Mouse (Mus musculus) left cerebral cortex, postnatal 36 days (tissue): ENCODE measurements around the gene Atxn2. TPM values are rescaled to one million over a fixed set of nuclear protein-coding genes. Genes with fewer than 3 reads are reported as not detected.
"Not testable (repeated sequence)": the region's sequence is repeated elsewhere in the genome, so short reads cannot be mapped to it uniquely, and the experiment has no call there.

Experiments
- DNase-seq, 2 experiments: peaks; one replicate each; pipeline ENCODE4 v3.0.0; 2021 to 2022; ENCODE audit warnings: low spot score in 2 of 2, mixed read lengths in 1 of 2
- intact Hi-C: fragments of 180-260 bp; cut with DNase I; formaldehyde crosslinking; loops from one replicate; pipeline ENCODE4 v1.15.1; 2025
- microRNA-seq: library from miRNA; unstranded; fragments of <30 nt; microRNA quantifications from one replicate; pipeline ENCODE4 v1.2.0, GENCODE M21; 2022
- total RNA-seq, 2 experiments: library from RNA; stranded (reverse); gene quantifications; 2 replicates each; pipeline ENCODE4 v1.2.3; 2021

The Atxn2 gene
- total RNA-seq, 2 experiments from 2014 or later, result 204 to 251 TPM

- intact Hi-C loops, result loop anchor here (5.0 to 10.0 kb wide), 2 partner anchors 48 to 130 kb away; partner anchors contain the start of gene Atxn2
- peak; percentile 75 to 78 for DNase-seq
Measured at GRCm38 (mm10) chr5:121842665-121843118, 131.6 kb downstream of the Atxn2 start.

DNA sequence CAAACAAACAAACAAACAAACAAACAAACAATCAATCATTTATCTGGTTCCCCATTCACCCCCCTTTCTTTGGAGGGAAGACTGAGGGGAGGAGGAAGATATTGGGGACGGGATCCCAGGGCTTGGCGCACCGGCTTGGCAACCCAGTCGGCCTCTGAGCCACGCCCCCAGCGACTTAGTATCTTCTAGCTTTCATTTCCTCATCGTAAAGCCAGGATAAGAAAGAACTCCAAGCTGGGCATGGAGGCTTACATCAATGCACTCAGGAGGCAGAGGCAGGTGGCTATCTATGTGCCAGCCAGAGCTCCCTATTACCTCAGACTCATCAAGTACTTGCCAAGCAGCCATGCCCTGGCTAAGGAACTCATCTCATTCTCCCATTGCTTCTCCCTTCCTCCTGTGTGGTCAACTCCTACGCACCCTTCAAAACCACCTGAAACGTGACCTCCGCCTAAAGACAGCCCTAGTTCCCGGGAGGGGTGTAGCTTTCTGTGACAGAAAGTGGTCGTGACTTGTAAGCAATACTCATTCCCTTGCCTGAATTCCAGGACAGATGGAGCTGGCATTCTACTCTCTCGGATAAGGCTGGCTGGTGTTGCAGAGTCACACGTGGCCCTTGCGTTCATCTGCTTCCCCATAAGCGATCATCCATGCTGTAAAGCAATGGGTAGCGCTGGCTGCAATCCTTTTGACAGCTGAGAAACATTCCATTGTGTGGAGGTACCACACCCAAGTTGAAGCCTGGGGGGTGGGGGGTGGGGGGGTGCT lies 132.2 kb downstream of the Atxn2 start:
- intact Hi-C loops, result loop anchor here (5.0 to 10.0 kb wide), 2 partner anchors 49 to 131 kb away; partner anchors contain the start of gene Atxn2
- no peak for DNase-seq

- intact Hi-C loops, result loop anchor here (10.0 kb wide), 1 partner anchor 51 kb away; no protein-coding TSS in a partner anchor
- no peak for DNase-seq
Measured at GRCm38 (mm10) chr5:121845361-121845760, 134.2 kb downstream of the Atxn2 start.

- DNase-seq, result no peak
- intact Hi-C loops, result loop anchor here (10.0 kb wide), 1 partner anchor 52 kb away; no protein-coding TSS in a partner anchor
Measured at GRCm38 (mm10) chr5:121846322-121846721, 135.2 kb downstream of the Atxn2 start.

GRCm38 (mm10) chr5:121847269-121847668 lies 136.1 kb downstream of the Atxn2 start:
- not testable (repeated sequence) for DNase-seq
- intact Hi-C loops, result loop anchor here (10.0 kb wide), 1 partner anchor 52 kb away; no protein-coding TSS in a partner anchor

DNA sequence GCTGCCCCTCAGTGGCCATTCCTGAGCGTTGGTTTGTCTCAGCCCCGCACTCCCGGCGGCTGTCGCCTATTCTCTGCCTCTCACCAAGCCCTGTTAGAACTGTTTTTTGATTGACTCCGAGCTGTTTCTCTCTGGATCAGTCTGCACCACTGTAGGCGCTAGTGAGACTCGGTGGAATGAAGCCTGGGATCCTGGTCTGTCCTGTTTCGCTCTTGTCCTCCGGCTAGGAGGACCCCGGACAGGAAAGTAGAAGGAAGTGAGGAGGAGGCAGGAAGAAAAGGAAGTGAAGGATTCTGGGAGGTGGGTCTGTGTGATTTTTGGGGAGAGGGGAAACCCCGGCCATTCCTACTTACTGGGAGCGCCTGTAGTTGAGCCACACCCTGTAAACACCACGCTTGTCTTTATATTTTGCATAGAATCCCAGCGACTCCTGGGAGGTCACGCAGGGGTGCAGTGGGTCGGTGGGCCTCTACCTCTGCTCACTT lies 136.9 kb downstream of the Atxn2 start:
- intact Hi-C loops, result loop anchor here (10.0 kb wide), 1 partner anchor 53 kb away; no protein-coding TSS in a partner anchor
- DNase-seq, result no peak

DNA sequence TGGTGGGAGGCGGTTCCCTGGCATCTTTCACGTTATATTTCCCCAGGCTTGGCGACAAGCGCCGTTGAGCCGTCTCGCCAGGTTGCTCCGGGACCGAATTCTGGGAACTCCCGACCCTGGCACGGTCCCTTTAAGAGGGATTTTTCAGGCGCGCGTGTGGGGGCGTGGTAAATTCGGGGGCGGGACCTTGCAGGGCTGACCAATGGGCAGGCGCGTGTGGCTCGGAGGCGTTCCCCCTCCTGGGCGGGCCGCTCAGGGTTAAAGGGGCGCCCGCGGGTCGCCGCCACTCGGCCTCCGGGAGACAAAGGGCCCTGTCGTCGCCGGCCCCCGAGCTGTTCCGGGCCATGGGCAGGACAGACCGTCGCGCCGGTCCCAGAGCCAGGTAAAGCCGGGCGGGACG lies 137.6 kb downstream of the Atxn2 start, which contains the start of gene Pheta1:
Pheta1 (plus strand) TSS at position 242 of the 400 bp plus-strand sequence.
- DNase-seq, result peak; percentile 89 to 90
- intact Hi-C loops, result loop anchor here (10.0 kb wide), 1 partner anchor 54 kb away; no protein-coding TSS in a partner anchor

- intact Hi-C loops, result loop anchor here (10.0 kb wide), 1 partner anchor 55 kb away; no protein-coding TSS in a partner anchor
- DNase-seq, result no peak
Measured at GRCm38 (mm10) chr5:121849478-121850349, 138.6 kb downstream of the Atxn2 start.

DNA sequence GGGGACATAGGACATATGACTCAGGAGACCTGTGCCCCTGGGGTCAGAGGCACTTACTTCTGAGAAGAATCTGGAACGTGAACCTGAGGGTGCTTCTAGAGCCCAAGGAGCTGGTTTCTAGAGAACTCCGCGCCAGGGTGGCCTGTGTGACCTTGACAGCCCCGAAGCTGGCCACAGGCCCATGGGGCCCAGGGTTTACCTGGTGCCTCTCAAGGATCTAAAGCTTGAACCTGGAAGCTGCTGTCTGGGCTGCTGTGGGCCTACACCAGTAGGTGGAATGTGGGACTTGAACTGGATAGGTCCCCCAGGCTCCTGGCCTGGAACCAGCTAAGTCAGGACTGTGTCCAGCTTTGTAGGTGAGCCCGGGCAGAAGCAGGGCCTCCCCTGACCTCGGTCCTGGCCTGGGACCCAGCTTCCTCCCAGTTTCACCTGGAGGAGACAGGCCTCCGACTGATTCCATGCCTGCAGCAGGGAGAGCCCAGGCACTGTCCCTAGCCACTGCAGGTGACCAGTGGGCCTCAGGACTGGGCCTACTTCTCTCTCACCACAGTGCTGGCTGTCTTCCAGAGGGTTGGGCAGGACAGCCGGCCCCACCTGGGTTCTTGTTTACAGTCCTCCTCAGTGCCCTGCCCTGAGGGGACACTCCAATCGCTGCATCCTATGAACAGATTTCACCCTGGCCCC lies 142.4 kb downstream of the Atxn2 start:
- intact Hi-C loops, result no loop called here
- DNase-seq, result no peak

DNA sequence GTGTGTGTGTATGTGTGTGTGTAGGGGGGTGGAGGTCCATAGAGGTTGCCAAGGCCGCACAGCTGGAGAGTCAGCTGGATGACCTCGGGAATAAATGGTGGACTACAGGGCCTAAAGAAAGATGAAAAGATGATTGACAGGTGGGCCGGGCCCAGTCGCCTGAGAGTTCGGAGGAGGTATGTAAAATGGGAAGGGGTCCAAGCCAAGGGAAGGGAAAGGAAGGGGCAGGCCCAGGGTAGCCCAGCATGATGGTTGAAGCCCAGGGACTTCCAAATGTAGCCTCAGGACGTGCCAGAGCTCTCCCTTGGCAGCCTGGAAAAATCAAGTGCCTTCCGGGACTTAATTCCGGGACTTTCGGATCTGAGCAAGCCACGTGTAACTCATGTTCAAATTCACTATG lies 143.6 kb downstream of the Atxn2 start:
- intact Hi-C loops, result no loop called here
- no peak for DNase-seq

GRCm38 (mm10) chr5:121856740-121857139 lies 145.6 kb downstream of the Atxn2 start:
- DNase-seq, result no peak
- intact Hi-C loops, result no loop called here

DNA sequence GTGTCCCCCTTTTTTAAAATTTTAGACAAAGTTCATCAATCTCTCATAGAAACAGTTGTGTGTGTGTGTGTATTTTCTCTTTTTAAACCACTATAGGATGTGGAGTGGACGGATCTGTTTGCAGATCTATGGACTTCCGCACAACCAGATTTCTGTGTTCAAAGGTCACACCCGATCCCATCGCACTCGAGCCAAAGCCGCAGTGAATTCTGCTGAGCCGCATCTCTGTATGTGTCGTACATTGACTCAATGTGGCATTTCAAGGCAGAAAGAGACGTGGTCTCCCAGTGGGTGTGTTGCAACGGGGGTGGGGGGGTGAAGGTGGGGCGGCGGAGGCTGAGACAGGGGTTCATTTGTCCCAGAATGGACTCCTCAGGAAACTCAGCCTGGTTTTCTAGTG lies 147.3 kb downstream of the Atxn2 start:
- intact Hi-C loops, result no loop called here
- no peak for DNase-seq

DNA sequence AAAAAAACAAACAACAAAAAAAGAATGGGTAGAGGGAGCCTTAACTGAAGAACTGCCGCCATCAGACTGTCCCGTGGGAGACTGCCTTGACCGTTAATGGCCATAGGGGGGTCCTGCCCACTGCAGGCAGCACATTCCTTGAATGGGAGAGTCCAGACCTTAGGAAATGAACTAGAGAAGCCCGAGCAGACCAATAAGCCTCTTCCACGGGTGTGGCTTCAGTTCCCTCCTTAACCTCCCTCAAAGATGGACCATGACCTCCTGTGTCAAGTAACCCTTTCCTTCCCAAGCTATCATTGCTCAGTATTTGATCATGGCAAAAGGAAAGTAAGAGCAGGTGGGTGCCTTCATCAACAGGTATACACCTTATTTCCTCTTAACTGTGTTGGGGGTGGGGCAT lies 150.8 kb downstream of the Atxn2 start:
- DNase-seq, result no peak
- intact Hi-C loops, result no loop called here

DNA sequence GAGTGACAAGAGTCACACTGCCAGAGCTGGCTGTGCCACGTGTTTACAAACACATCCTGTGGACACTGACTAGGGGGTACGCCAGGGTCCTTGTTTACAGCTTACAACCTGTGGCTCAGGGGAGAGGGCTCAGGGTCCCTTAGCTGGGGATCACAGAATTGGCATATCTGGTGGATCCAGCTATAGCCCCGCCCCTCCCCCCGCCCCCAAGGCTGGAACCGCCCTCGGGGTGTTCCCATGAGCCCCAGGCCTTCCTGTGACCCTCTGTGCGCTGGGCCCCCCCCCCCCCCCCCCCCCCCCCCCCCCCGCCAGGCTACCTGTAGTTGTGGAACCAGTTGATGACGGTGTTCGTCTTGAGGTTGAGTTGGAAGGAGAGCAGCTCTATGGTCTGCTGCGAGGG lies 153.2 kb downstream of the Atxn2 start:
- DNase-seq, result no peak
- intact Hi-C loops, result no loop called here

Small RNA genes within 50 kb of the gene (microRNA-seq; reads per million reads assigned to microRNA genes)
- 12.7 reads per million, percentile 32 among the genes with 10 or more reads in this experiment for gene Mir7031

Other genes starting within 250 kb of the Atxn2 start
- gene Adam1b, start 207.9 kb upstream of the Atxn2 start, total RNA-seq, result under 1 TPM in 1 of 2 experiments, not detected in 1; 0.10 TPM
- gene Adam1a, start 165.9 kb upstream of the Atxn2 start, total RNA-seq, result 10 to 100 TPM in 1 of 2 experiments, 1 to 10 TPM in 1; 7.7 to 13.9 TPM
- gene Gm42878, start 165.9 kb upstream of the Atxn2 start, total RNA-seq, result not detected
- 10 to 100 TPM; 59.5 to 67.7 TPM for gene Mapkapk5, start 165.4 kb upstream of the Atxn2 start, total RNA-seq
- 100 to 1,000 TPM; 109 to 120 TPM for gene Aldh2, start 117.5 kb upstream of the Atxn2 start, total RNA-seq
- gene Acad12, start 92.4 kb upstream of the Atxn2 start, total RNA-seq, result 1 to 10 TPM; 5.4 to 6.6 TPM
- gene Acad10, start 50.8 kb upstream of the Atxn2 start, total RNA-seq, result 1 to 10 TPM; 4.0 to 5.3 TPM
- gene Brap, start 50.8 kb upstream of the Atxn2 start, total RNA-seq, result 10 to 100 TPM; 64.5 to 69.5 TPM
- gene Sh2b3, start 126.3 kb downstream of the Atxn2 start, total RNA-seq, result 10 to 100 TPM; 22.0 to 22.5 TPM
- 10 to 100 TPM in 1 of 2 experiments, 1 to 10 TPM in 1; 9.1 to 11.4 TPM for gene Pheta1, start 137.6 kb downstream of the Atxn2 start, total RNA-seq